Mouse (Mus musculus) gastrocnemius, adult 8-10 months (tissue): ENCODE measurements around the gene Zic4. TPM values are rescaled to one million over a fixed set of nuclear protein-coding genes. Genes with fewer than 3 reads are reported as not detected.

Source experiments
- DNase-seq, 2 experiments: peaks; one replicate each; pipeline ENCODE4 v3.0.0; 2022; ENCODE audit warnings: low spot score in 2 of 2
- total RNA-seq, 4 experiments: library from RNA; stranded (reverse); gene quantifications; 2 replicates each; pipeline ENCODE4 v1.2.4; 2022

Gene Zic4
- total RNA-seq, 4 experiments from 2014 or later, result 0.18 TPM; not detected in 3

- DNase-seq, result no peak
Measured at GRCm38 (mm10) chr9:91379300-91379635, 17.1 kb downstream of the Zic4 start.

GRCm38 (mm10) chr9:91379781-91380457 is 17.7 kb downstream of the Zic4 start:
- DNase-seq, result no peak

GRCm38 (mm10) chr9:91380458-91380914 is 18.3 kb downstream of the Zic4 start:
- DNase-seq, result no peak

- no peak for DNase-seq
Measured at GRCm38 (mm10) chr9:91381284-91382110, 19.3 kb downstream of the Zic4 start.

- no peak for DNase-seq
Measured at GRCm38 (mm10) chr9:91382111-91382379, 19.8 kb downstream of the Zic4 start.

GRCm38 (mm10) chr9:91382471-91383255 is 20.4 kb downstream of the Zic4 start:
- DNase-seq, result no peak

GRCm38 (mm10) chr9:91383441-91384135 is 21.4 kb downstream of the Zic4 start:
- DNase-seq, result no peak

- no peak for DNase-seq
Measured at GRCm38 (mm10) chr9:91384136-91384500, 21.9 kb downstream of the Zic4 start.

- DNase-seq, result no peak
Measured at GRCm38 (mm10) chr9:91384693-91385560, 22.7 kb downstream of the Zic4 start.

GRCm38 (mm10) chr9:91385561-91386430 is 23.6 kb downstream of the Zic4 start:
- DNase-seq, result no peak

- no peak for DNase-seq
Measured at GRCm38 (mm10) chr9:91386502-91386890, 24.3 kb downstream of the Zic4 start.

GRCm38 (mm10) chr9:91386891-91387739 is 24.9 kb downstream of the Zic4 start:
- no peak for DNase-seq

- no peak for DNase-seq
Measured at GRCm38 (mm10) chr9:91387740-91388080, 25.5 kb downstream of the Zic4 start.

GRCm38 (mm10) chr9:91388173-91388572 is 26.0 kb downstream of the Zic4 start:
- DNase-seq, result no peak

- DNase-seq, result no peak
Measured at GRCm38 (mm10) chr9:91393376-91394068, 31.3 kb downstream of the Zic4 start.

- no peak for DNase-seq
Measured at GRCm38 (mm10) chr9:91394211-91394646, 32.0 kb downstream of the Zic4 start.

GRCm38 (mm10) chr9:91395066-91395772 is 33.0 kb downstream of the Zic4 start:
- DNase-seq, result no peak

- DNase-seq, result no peak
Measured at GRCm38 (mm10) chr9:91399976-91400375, 37.8 kb downstream of the Zic4 start.
